Mouse (Mus musculus) adrenal gland, postnatal 4 days (tissue): ENCODE measurements around the gene Rsu1. TPM values are rescaled to one million over a fixed set of nuclear protein-coding genes. Genes with fewer than 3 reads are reported as not detected.

Source experiments
- DNase-seq, 2 experiments: peaks; one replicate each; pipeline ENCODE4 v3.0.0; 2021 to 2022; ENCODE audit warnings: low spot score in 2 of 2, mixed read lengths in 2 of 2
- long read RNA-seq, 2 experiments: library from polyadenylated mRNA; stranded (forward); transcript quantifications; one replicate each; pipeline ENCODE4 v2.0.0; 2021
- total RNA-seq, 2 experiments: library from RNA; stranded (reverse); gene quantifications; 2 replicates each; pipeline ENCODE4 v1.2.3; 2021

The Rsu1 gene
- 10 to 100 TPM; 79.3 to 96.2 TPM for total RNA-seq
- long read RNA-seq, experiment 1, transcript Rsu1-201 (9 exons, 1,546 nt) = major isoform, 103 of 112 reads
- long read RNA-seq, experiment 1, partial matches to known transcripts = 0 of 112 reads
- long read RNA-seq, experiment 1, other reads (novel, unspliced or antisense) = 7 of 112 reads
- long read RNA-seq, experiment 2, transcript Rsu1-201 (9 exons, 1,546 nt) = major isoform, 139 of 149 reads
- long read RNA-seq, experiment 2, partial matches to known transcripts = 2 of 149 reads
- long read RNA-seq, experiment 2, other reads (novel, unspliced or antisense) = 6 of 149 reads

DNA sequence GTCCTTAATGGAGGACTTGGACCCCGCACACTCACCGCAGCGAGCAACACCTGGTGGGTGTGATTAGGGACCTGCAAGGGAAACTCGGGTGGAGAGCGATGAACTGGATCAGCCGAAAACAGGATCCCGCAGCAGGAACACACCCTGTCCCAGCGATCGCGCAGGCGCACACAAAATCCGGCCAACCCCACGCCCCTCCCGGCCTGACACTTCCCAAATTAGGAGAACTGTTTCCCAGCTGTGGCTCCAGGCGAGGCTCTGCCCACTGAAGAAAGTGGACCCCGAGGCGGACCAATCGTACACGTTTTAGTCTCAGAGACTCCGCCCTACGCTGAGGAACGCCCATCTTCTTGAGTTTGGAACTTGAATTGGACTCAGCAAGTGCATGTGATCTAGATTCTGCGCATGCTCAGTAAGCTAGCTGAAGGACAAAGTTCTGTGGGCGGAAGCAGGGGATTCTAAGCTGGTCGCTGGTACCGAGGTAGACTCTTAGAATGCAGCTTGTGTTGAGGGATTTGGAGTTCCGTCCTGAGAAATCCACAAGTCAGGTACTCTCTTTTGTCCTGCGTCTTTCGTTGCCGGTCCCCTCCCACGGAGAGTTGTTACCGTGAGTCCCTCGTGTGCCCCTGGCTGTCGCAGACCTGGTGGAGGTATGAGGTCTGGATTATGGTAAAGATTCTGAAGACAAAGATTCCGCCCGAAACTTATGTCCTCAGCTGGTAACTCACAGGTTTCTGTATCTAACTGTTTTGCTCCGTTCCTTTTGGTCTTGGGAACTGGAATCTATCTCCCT is at the start of gene Rsu1:
TSS of gene Rsu1 (minus strand) at position 251 of the 793 bp plus-strand sequence.
- DNase-seq = peak; percentile 80 to 84

DNA sequence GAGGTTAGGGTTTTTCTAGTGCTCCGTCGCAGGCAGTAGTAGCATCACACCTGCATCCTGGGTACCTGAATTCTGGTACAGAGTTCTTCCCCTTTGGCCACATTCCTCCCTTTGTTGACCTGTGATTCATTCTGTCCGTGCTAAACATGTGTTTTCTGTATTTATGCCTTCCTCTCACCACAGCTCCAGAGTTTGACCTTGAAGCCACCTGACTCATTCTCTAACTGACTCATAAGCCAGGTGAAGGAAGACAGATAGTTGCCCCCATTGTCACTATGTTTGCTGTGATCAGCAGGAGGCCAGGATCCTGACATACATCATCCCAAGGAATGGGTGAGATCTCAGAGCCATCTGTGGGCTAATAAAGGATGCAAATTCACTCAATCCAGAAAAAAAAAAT is 32.2 kb upstream of the Rsu1 start:
- DNase-seq = no peak

- no peak for DNase-seq
Measured at GRCm38 (mm10) chr2:13299031-13299430, 27.8 kb upstream of the Rsu1 start.

GRCm38 (mm10) chr2:13297733-13298132 is 26.5 kb upstream of the Rsu1 start:
- no peak for DNase-seq

DNA sequence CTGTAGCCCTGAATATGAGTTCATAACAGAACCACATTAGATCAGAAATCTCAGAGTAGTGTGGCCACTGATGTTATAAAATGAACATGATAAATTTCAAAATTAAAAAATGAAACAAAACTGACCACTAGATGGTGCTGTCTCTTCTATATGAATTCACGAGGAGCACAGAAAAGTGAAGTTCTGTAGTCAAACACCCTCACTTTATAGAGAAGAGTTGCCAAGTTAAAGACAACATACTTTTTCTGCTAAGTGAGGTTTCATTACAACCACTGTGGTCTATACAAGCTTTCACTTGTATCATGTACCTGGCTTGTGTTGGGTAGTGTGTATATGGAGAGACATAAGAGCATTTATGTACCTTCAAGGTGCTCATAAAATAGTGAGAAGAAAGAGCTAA is 19.4 kb upstream of the Rsu1 start:
- no peak for DNase-seq

- no peak for DNase-seq
Measured at GRCm38 (mm10) chr2:13290070-13290469, 18.9 kb upstream of the Rsu1 start.

- DNase-seq = no peak
Measured at GRCm38 (mm10) chr2:13278114-13278862, 7.1 kb upstream of the Rsu1 start.

GRCm38 (mm10) chr2:13275874-13276273 is 4.7 kb upstream of the Rsu1 start:
- DNase-seq = no peak

DNA sequence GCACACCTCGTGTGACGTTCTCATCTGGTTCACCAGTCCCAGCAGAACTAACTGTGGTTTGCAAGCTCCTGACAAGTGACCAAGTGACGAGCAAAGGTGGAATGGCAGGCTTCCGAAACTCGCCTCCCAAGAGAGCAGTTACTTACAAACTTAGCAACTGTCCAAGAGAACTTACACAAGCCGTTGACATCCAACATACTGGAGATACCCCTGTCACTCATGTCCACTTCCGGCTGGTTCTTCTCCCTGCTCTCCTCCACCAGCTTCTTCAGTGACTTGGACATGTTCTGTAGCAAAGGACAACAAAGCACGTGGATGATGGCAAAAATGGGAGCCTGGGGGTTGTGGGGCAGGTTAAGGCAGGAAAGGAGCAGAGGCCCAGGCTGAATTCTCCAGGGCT is 479 bp downstream of the Rsu1 start:
- DNase-seq = peak in 1 of 2 experiments; percentile 6

DNA sequence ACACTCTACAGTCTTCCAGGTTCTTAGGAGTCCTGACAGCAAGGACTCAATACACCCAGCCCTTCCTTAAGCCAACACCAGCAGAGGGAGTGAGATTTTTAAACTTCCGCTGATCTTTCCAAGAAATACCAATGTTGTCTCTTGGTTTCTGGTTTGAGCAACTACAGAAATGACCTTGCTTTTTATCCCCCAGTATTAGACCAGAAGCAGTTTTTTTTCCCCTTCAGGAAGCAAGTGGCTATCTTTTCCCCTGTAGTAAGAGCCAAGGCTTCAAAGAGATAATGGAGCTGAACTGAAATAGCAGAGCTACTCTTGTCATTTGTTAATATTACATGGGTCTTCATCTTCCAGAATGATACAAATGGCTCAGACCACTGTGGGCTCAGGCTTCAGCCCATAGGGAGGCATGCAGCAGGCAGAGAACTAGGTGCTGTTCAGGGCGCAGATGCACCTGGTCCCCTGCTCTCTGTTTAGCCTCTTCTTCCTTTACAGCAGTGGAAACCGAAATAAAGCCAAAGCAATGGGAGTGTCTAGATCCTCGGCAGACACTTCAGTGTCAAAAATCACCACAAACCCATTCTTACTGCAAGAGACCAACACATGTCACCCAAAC is 2.4 kb downstream of the Rsu1 start:
- no peak for DNase-seq

- DNase-seq = no peak
Measured at GRCm38 (mm10) chr2:13264875-13265274, 6.3 kb downstream of the Rsu1 start.

- no peak for DNase-seq
Measured at GRCm38 (mm10) chr2:13263150-13263549, 8.1 kb downstream of the Rsu1 start.

DNA sequence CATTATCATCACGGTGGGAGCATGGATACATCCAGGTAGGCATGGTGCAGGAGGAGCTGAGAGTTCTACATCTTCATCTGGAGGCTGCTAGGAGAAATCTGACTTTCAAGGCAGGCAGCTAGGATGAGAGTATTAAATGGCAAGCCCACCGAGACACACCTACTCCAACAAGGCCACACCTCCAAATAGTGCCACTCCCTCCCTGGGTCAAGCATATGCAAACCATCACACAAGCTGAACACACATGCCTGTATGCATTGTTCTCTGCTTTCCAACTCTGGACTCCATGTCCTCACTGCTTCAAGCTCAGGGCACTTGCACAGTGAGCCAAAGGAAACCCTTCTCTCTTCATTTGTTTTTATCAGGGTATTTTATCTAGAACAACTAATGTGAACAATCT is 12.6 kb downstream of the Rsu1 start:
- DNase-seq = no peak

DNA sequence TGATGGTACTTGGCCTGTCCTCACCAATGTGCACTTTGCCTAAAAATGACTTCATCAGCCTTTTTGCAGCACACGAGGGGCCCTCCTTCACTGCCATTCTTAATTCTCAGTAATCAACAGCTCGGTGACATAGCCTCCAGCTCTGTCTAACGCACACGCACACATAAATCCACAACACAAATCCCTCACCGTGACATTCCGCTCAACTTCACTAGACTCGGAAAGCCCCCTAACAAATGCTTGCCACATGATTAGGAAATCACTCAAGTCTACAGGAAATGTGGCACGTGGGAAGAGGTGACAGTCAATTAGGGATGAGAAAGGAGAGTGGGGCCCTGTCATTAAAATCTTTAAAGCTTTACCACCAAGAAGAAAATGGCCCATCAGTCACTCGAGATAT is 30.5 kb downstream of the Rsu1 start:
- no peak for DNase-seq

DNA sequence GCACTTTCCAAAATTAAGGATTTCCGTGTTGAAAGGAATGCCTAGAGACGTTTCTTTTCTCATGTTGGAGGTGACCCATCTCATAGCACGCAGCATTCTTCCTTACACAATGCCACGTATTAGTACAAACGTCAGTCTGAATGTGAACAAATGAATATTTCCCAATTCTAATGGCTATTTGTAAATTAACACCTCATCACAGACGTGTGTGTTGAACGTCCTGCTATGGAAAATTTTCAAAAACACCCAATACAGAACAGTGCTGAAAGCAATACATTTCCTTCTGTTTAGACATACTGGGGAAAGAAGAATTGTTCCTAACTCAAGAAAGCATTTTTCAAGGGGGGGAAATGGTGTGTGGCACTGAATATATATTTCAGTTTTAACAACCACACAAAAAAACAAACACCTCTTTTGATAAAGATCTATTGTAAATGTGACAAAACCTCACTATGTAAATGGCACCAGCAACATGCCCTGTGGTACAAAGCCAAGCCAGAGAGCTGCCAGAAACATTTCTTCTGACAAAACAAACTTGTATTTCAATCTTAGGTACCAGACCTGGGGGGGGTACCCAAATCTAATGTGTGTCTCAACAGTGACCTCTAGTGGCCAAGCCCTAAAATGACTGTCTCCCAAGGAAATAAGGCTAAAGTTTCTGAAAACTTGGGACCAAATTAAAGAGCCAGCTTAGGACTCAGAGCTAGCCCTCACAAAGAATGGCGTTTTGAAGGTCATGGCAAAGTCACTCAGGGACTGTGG is 33.9 kb downstream of the Rsu1 start:
- peak in 1 of 2 experiments; percentile 8 for DNase-seq

GRCm38 (mm10) chr2:13235696-13236095 is 35.5 kb downstream of the Rsu1 start:
- peak in 1 of 2 experiments; percentile 10 for DNase-seq

DNA sequence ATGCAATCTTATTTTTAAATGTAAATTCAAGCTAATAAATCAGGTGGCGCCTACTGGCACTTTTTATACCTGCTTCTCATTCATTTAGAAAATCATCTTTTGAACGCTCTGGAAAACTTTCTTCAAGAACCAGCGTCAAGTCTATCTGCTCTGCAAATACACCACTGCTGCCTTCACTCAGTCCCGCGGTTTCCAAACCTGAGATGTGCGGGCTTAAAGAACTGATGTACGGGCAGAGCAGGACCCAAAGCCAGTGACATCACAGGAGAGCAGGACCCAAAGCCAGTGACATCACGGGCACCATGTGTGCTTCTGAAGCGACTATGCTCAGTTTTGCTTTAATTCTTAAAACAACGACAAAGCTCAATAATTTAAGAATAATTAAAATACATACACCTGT is 36.4 kb downstream of the Rsu1 start:
- DNase-seq = no peak

DNA sequence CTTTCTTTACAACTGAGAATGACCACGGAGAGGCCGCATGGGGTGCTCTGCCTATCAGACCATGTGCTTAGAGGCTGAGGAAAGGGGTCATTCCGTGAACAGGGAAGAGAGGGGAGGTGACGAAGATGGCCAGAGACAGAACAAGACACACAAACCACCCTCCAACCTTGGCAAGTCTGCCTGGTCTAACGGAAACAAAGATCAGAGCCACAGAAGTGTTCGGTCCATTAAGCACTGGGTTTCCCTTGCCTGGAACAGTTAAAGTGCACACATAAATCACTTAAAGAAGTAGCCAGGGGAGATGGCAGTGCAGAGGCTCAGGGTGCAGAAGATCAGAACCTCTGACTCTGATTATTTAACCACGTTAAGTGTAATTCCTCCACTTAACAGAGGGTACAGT is 37.3 kb downstream of the Rsu1 start:
- no peak for DNase-seq

DNA sequence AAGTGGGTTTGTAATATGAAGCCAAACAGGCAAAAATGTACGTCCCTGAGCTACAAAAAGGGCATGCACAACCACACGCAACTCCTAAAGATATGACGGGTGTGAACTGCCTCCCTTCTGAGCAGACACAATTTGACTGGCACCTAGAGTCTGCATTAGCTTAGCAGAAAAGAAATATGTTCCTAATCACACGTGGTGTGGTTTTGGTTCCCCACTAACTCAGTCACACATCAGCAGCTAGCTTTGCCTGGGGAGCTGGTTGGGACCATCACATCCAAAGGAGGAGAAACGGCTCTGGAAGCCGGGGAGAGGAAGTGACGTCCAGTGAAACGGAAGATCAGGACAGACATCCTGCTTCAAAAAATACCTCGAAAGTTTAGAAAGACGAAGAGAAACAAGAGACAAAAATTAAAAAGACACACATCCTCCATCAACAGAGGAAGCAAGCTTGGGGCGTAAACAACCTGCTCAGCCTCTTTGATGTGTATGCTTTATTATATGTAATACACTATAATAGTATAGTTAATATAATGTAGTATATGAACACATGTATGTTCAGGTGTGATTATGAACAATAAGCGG is 37.9 kb downstream of the Rsu1 start:
- DNase-seq = no peak

GRCm38 (mm10) chr2:13232305-13232704 is 38.9 kb downstream of the Rsu1 start:
- no peak for DNase-seq
